Mouse (Mus musculus) ES-E14 (cell line): ENCODE data around the gene E030018B13Rik.

Experiments
- HCFC1 ChIP-seq: IDR thresholded peaks from 2 replicates; pipeline ENCODE4 v1.6.1; 2012; ENCODE audit warnings: low read length, inconsistent platforms, borderline replicate concordance; ENCODE audit not compliant: insufficient read depth
- ZC3H11A ChIP-seq: IDR thresholded peaks from 2 replicates; pipeline ENCODE4 v1.6.1; 2012; ENCODE audit warnings: low read depth, mild to moderate bottlenecking, inconsistent platforms, low read length, borderline replicate concordance
- ZNF384 ChIP-seq: IDR thresholded peaks from 2 replicates; pipeline ENCODE4 v1.6.1; 2012; ENCODE audit warnings: low read depth, low read length, inconsistent platforms

- TF ChIP-seq ZC3H11A = no peak
- no peak for TF ChIP-seq HCFC1
- TF ChIP-seq ZNF384 = no peak
Measured at GRCm38 (mm10) chr7:63868356-63868918, 48.2 kb upstream of the E030018B13Rik start.
